Mouse (Mus musculus) 416B (cell line): ENCODE results near the gene Mndal.
"Not testable (repeated sequence)": the region's sequence is repeated elsewhere in the genome, so short reads cannot be mapped to it uniquely, and the experiment has no call there.

Experiments used
- DNase-seq: peaks from one replicate; pipeline ENCODE4 v3.0.0; 2011; ENCODE audit warnings: low read depth

Mndal gene

DNA sequence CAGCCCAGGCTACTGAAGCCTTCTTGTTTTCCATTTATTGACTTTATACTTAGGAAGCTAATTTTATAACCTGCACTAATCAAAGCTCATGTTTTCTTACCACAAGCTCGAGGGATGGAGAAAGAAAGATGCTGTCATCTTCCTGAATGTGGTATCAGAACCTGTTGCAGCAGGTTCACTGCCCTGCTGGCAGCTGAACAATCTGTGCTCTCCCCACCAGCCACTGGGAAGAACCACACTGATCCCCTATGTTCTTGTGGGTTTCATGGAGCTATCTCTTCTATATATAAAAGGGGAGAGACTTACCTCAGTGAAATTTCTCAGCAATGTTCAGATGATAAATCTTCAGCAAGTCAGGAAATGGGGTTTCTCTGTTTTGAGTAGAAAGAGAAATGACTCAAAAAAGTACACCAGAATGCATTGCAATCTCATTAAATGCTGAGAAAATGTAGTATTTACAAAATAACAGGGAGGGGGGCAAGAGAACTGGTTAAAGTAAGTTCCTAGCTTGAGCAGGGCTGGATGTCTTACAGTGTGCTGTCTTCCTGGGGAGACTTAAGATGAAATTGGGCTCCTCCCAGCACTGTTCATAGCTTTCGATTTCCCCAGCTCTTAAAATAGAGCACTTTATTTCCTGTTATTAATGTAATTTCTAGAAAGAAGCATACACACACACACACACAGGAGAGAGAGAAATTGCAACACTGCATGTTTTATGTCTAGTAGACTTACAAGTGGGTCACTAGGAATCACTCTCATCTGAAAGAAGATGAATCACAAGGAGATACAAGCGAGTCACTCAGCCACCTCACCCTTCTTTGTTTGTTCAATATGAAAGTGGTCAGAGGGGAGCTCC lies at the start of gene Mndal, which contains the start of gene Ifi203:
Gene Mndal, minus strand, starts transcription at position 568 of the 856 bp plus-strand sequence.
Gene Ifi203, minus strand, starts transcription at position 749 of the 856 bp plus-strand sequence.
- peak; percentile 38 for DNase-seq

- DNase-seq = not testable (repeated sequence)
Measured at GRCm38 (mm10) chr1:173982694-173983305, 40.5 kb upstream of the Mndal start, which contains the start of gene Ifi202b. Gene Ifi202b (minus strand): TSS chr1:173982744.

- not testable (repeated sequence) for DNase-seq
Measured at GRCm38 (mm10) chr1:173981038-173981437, 38.7 kb upstream of the Mndal start.

- peak; percentile 41 for DNase-seq
Measured at GRCm38 (mm10) chr1:173977622-173978021, 35.3 kb upstream of the Mndal start.

DNA sequence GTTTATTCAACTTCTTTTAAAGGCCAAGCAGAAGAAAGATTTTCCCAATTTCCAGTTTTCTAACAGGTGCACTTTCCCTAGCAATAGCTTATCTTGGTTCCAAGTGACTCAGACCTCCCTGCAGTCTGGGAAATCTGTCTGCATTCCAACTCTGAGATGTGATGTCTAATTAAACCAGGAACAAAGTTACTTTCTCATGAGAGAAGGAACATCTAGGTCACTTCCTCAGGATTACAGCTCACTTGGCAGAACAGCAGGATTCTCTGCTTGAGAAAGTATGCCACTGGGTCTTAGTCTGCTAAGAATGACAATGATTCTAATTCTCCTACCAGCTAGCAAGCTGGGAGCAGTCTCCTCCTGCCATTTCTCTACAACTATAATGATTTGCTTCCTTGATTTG lies 30.8 kb upstream of the Mndal start:
- no peak for DNase-seq

- not testable (repeated sequence) for DNase-seq
Measured at GRCm38 (mm10) chr1:173961491-173961890, 19.2 kb upstream of the Mndal start.

GRCm38 (mm10) chr1:173959998-173960397 lies 17.7 kb upstream of the Mndal start:
- not testable (repeated sequence) for DNase-seq

DNA sequence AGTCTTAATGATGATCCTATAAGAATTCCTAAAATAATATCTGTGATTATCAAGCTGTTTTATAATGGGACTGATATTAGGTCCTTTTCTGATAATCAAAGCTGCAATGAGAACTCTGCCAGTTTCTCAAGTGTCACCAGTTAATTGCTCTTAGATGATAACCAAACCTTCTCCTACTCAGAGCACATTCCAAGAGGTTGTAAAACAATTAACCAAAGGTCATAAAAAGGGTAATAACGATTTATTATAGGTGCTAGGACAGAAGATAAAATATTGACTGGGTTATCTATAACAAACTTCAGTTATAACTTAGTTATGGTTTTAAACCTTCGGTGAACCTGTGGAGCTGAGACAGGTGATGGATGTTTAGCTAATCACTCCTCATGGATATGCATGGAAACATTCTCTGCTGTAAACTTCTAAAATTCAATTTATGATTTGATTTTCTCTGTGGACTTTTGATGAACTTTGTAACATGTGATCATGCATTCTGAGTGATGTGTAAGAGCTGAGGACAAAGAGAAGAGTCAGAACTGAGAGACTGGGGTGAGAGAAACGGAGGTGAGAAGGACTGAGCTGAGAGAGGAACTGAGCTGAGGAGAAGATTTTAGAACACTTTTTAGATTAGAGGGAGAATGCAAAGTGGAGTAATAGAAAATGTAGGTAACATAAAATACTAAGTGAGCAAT lies 13.7 kb upstream of the Mndal start:
- not testable (repeated sequence) for DNase-seq

DNA sequence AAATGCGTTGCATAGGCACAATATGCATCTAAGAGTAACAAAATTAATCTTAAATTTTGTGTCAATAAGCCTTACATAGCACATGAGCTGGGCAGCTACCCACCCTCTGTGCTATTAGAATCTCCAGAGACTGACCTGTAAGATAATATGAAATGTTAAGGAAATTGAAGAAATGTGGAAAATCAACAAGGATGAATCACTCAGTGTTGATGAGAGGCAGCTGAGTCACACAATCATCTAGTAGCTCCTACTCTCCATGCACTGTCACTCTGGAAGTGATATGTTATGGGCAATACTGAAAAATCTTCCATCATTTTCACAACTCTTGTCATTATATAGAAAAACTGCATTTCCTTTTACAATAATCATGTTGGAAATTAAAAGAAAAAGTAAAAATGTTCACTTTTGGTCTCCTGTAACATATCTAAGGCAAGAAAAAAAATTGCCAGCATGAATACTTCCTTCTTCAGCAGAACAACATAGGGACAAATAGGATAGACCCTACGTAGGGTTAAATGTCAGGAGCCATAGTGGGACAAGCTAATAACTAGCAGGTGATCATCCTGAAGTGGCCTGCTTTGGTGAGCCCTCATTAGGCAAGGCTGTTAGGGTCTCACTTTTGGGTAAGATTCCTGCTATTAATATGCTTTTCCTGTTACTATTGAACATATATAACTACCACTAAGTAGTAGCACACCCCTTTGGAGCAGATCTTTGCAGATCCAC lies 12.9 kb upstream of the Mndal start:
- DNase-seq = no peak

- DNase-seq = no peak
Measured at GRCm38 (mm10) chr1:173953563-173953962, 11.3 kb upstream of the Mndal start.

DNA sequence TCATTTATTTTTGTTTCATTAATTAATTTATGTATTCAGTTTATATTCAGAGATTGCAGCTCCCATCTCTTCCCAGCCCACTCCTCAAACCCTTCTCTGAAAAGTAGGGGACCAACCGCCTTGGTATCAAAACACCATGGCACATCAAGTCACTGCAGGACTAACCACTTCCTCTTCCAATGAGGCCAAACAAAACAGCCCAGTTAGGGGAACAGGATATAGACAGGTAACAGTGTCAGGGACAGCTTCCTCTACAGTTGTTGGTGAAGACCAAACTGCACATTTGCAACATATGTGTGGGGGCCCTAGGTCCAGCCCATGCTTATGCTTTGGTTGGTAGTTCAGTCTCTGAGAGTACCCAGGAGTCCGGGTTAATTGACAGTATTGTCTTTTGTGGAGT lies 6.8 kb upstream of the Mndal start:
- peak; percentile 68 for DNase-seq

- DNase-seq = peak; percentile 40
Measured at GRCm38 (mm10) chr1:173942780-173943066, 432 bp upstream of the Mndal start.

DNA sequence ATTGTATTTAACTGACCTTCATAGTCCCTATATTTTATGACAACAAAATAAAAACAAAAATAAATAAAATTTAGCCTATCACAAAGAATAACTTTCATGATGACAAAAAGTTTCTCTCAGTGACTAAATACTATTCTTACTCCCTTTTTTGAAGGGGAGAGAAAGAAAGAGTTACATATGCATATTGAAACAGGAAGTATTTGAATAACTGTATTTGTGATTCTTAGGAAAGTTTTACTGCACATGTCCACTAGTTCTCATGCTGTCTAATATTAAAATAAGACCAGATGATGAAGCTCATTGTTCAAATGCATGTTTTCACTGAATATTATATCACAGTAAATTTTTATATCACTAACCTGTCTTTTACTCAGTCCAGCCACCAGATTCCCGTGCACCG lies 769 bp downstream of the Mndal start:
- DNase-seq = not testable (repeated sequence)

DNA sequence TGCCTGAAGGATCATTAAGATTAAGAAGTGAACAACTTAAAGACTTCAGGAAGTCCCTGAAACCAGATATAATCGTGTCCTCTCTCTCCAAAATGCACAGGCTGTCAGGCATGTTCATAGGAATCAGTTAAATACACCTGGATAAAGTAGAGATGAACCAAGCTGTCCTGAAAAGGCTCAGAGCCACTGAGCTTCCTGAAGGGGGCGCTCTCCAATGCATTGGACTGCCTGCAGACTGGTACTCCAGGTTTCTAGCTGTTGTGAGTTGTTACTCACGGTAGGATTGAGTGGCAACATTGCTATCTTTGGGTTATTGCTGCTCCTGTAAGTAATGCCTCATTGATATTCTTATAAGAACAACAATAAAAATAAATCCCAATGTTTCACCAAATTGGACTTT lies 23.0 kb downstream of the Mndal start:
- not testable (repeated sequence) for DNase-seq

DNA sequence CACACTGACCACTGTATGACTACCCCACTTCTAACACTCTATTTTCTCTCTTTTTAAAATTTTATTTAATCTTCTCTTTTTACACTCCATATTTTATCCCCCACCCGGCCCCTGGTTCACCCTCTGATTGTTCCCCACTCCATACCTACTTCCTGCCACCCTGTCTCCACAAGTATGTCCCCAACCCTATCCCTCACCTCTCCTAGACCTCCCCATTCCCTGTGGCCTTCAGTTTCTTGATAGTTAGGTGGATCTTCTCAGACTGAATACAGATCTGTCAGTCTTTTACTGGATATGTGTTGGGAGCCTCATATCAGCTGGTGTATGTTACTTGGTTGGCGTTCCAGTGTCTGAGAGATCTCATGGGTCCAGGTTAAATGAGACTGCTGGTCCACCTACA lies 27.7 kb downstream of the Mndal start:
- DNase-seq = no peak

DNA sequence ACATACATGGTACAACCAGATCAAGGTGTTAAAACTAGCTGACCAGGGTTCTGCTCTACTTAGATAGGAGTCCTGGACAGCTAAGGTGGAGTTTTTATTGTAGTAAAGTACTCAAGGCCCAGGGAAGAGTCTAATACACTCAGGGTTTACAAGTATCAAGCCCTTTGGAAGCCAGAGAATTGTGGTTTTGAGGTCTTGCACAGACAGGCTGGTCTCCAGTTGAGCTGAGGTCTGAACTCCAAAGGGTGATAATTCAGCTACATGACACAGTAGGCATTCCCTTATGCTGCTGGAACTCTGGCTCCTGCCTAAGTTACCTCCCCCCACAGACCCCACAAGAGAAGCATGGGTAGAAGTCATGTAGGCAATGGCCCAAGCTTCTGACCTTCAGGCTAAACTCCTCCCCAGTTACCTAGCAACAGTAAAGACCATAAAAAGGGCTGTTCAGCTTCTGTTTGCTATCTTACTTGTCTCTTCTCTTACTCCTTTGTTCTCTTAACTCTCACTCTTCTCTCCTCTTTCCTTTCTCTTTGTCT lies 29.0 kb downstream of the Mndal start:
- peak; percentile 8 for DNase-seq

GRCm38 (mm10) chr1:173912548-173913255 lies 29.6 kb downstream of the Mndal start, which contains the start of gene Ifi211:
Gene Ifi211 (minus strand): TSS chr1:173913046.
- peak; percentile 42 for DNase-seq

DNA sequence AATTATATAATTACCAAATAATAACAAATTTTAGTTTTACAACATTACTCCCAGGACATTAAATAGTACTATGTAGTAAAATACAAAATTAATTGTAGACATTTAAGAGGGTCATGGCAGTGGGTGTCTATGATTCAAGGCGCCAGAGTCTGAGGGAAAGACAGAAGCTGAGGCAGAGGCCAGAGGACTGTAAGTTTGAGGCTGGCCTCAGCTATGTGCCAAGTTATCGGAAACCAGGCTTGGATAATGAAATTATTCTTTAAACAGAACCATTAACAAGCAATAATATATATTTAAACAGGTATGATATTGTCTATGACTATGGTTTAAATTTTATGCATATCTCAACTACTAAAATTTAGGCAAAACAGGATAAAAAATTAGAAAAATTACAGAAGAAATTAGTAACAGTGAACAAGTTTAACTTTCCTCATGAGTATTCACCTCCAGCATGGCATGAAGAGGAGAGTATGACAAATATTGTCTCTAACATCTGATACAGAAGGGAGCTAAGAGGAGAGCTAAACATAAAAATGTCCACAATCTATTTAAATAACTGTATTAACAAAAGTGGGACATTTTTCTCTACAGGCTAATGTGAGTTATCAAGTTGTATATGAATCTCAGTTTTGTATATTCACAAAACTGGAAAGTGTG lies 30.4 kb downstream of the Mndal start:
- DNase-seq = no peak

DNA sequence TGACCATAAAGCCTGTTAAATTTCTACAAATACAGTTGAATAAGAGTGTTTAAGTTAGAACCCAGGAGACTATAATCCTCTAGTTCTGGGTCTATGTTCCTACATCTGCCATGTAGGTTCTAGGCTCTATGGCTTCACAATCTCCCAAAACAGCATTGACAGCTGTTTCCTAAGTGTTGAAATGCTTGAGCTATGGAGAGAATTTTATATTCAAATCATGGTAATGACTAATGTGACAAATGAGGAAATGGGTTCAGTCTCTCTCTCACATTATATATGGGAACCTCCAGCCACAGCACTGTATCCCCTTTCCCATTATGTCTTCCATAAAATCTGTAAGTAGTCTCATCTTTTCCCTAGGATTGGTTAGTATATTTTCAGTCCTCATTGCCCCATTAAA lies 33.9 kb downstream of the Mndal start:
- DNase-seq = not testable (repeated sequence)

- DNase-seq = not testable (repeated sequence)
Measured at GRCm38 (mm10) chr1:173905885-173906284, 36.4 kb downstream of the Mndal start.
